Mouse (Mus musculus) bone marrow, adult 2 months (tissue): ENCODE results near the gene Macc1.

Experiments
- CTCF ChIP-seq: fragments of 200-500 bp; IDR thresholded peaks from 2 replicates; pipeline ENCODE4 v1.5.1; 2011; ENCODE audit warnings: low read length, control low read depth; ENCODE audit not compliant: control insufficient read depth, insufficient read depth
- POLR2A ChIP-seq: fragments of 200-500 bp; IDR thresholded peaks from 2 replicates; pipeline ENCODE4 v1.6.1; 2011; ENCODE audit warnings: low read depth, mild to moderate bottlenecking, control low read depth, low read length, borderline replicate concordance; ENCODE audit not compliant: control insufficient read depth

- no peak for TF ChIP-seq CTCF
- no peak for TF ChIP-seq POLR2A
Measured at GRCm38 (mm10) chr12:119303618-119304017, 10.5 kb upstream of the Macc1 start.
